Mouse (Mus musculus) monocyte, adult 5-6 weeks (primary cell): Measurements from ENCODE around the gene Mcl1. TPM values are rescaled to one million over a fixed set of nuclear protein-coding genes. Genes with fewer than 3 reads are reported as not detected.

Experiments
- ATAC-seq: fragments of 153-309, 156-312 bp; replicated peaks from 2 replicates; pipeline ENCODE4 v1.8.0; 2017; ENCODE audit warnings: mild to moderate bottlenecking; ENCODE audit not compliant: low TSS enrichment, insufficient number of reproducible peaks, severe bottlenecking, poor library complexity, low FRiP score
- total RNA-seq: library from RNA; stranded (forward); fragments of 200-1000, 200-491, 200-594 nt; gene quantifications from 3 replicates; pipeline ENCODE4 v1.2.3, GENCODE M21; 2017

Mcl1 gene
- total RNA-seq, 1 experiment from 2014 or later, result 973 TPM

GRCm38 (mm10) chr3:95694808-95695703, 36.5 kb downstream of the Mcl1 start:
- no peak for ATAC-seq

- ATAC-seq, result no peak
Observed at GRCm38 (mm10) chr3:95695796-95696195, 37.2 kb downstream of the Mcl1 start.

DNA sequence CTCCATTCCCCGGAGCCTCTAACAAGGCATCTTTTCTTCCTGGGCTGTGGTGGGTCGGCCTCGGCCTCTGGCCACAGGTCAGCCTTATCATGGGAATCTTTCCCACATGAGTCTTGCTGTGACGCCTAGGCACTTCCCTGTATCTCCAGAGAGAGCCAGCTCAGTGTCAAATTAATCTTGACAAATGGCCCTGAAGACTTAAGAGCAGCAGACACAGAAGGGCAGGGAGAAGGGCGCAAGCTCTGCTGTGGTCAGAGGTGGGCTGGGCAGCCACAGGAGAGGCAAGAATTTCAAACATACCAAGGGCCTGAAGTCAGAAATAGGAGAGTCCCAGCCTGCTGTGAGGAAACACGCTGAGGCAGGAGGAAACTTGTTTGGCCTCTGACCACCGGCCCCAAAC, 37.8 kb downstream of the Mcl1 start:
- ATAC-seq, result no peak

DNA sequence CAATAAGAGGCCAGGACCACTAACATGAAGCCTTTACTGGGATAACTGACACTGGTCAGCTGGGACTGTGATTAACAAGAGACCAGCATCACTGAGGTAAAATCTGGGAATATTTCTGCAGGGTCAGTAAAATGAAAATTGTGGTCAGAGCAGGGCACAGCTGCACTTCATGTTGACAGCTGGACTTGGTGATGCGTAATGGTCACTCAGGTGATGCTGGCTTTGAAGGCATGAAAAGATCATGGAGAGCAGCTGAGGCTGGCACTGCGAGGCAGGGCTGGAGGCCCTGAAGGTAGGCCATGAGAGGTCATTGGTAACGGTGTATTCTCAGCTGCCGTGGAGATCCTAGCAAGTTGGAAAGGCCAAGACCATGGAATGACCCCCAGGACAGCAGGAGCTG, 39.7 kb downstream of the Mcl1 start:
- no peak for ATAC-seq

DNA sequence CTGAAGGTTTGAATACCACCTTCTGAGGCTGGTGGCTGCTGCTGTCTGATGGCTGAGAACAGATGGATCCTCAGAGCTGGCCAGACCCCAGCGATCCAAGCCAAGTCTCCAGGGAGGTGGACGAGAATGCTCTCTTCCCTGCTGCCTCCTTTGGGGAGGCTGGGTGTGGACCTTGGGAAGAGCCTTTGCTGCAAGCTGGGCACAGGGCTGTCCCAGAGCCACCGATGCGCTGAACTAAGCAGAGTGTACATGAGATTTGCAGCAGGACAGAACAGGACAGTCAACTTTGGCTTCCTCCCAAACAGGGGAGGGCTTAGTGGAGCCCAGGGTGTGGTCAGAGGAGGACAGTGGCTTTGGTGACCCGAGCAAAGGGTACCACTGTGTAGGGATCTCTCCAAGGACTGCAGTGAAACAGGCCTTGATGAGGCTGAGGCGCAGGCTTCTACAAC, 41.7 kb downstream of the Mcl1 start:
- no peak for ATAC-seq

- no peak for ATAC-seq
Observed at GRCm38 (mm10) chr3:95701085-95701484, 42.5 kb downstream of the Mcl1 start.

GRCm38 (mm10) chr3:95701877-95702540, 43.4 kb downstream of the Mcl1 start:
- ATAC-seq, result no peak

- ATAC-seq, result no peak
Observed at GRCm38 (mm10) chr3:95703276-95703675, 44.7 kb downstream of the Mcl1 start.

DNA sequence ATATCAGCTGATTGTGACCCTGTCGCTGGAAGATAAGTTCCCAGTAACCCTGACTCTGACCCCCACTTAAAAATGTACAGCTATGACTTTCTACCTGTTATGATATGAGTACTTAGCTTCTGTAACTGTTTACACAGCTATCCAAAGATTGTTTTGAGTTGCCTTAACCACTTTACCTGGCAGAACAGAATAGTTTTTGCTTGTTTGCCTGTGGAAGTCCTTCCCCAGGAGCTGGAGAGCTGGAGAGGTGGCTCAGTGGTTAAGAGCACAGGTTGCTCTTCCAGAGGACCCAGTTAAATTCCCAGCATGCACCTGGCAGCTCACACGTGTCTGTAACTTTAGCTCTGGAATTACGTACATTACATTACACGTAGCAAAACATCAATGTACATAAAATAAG, 46.0 kb downstream of the Mcl1 start:
- no peak for ATAC-seq

DNA sequence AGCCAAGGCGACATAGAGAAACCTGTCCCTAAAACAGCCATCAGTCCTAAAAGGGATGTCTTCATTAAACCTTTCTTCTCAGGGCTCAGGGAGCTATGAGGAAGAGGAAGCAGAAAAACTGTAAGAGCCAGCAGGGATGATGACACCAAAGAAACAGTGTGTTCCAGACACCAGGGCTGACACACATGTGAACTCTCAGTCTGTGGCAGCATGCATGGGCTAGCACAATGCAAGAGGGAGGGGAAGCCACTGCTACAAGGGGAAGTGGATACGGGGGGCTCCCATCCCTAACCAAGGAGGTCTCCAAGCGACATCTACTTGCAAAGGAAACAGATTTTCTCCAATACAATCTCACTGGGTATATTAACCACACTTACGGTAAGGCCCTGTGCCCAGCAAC, 47.7 kb downstream of the Mcl1 start:
- peak; percentile 76 for ATAC-seq

DNA sequence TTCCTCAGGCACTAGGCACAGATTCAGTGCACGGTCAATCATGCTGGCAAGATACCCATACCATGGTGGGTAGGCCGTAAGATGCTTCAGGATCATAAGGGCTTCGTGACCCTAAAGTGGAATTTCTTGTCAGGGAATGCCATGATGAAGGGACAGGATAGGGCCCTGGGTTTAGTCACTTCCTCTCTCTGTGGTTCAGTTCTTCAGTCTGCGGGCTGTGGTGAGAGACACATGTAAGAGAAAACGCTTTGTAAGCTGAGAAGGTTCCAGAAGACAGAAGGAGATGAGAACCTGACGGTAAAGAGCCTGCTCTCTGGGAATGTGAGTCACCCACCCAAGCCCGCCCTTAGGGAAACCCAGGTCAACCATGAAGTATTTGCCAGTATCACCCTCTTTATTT, 48.9 kb downstream of the Mcl1 start:
- 0 out of 2 replicates have a peak, but pooled peaks have one; percentile 43 for ATAC-seq

- ATAC-seq, result peak; percentile 37; the same call in 1 of the 2 replicates
Observed at GRCm38 (mm10) chr3:95709044-95709443, 50.5 kb downstream of the Mcl1 start.

GRCm38 (mm10) chr3:95709967-95710366, 51.4 kb downstream of the Mcl1 start:
- no peak for ATAC-seq

Other genes starting within 250 kb of the Mcl1 start
- 30.7 to 46.7 TPM (median 44.1 TPM) in 3 replicates for gene Arnt, start 224.4 kb upstream of the Mcl1 start, total RNA-seq
- 0.19 to 0.87 TPM (median 0.75 TPM) in 3 replicates for gene Ctsk, start 159.5 kb upstream of the Mcl1 start, total RNA-seq
- 2,267 to 4,734 TPM (median 3,937 TPM) in 3 replicates for gene Ctss, start 132.0 kb upstream of the Mcl1 start, total RNA-seq
- gene Hormad1, start 99.1 kb upstream of the Mcl1 start, total RNA-seq, result not detected in 3 replicates
- 26.6 to 53.1 TPM (median 29.7 TPM) in 3 replicates for gene Golph3l, start 69.9 kb upstream of the Mcl1 start, total RNA-seq
- gene Ensa, start 33.8 kb upstream of the Mcl1 start, total RNA-seq, result 127 to 153 TPM (median 131 TPM) in 3 replicates
- 0.38 to 7.2 TPM (median 0.53 TPM) in 3 replicates for gene Adamtsl4, start 29.1 kb downstream of the Mcl1 start, total RNA-seq
- 1.6 to 7.1 TPM in 2 of 3 replicates, not detected in the other for gene Ecm1, start 80.8 kb downstream of the Mcl1 start, total RNA-seq
- gene Tars2, start 101.4 kb downstream of the Mcl1 start, total RNA-seq, result 15.4 to 29.0 TPM (median 21.4 TPM) in 3 replicates
- gene Rprd2, start 160.1 kb downstream of the Mcl1 start, total RNA-seq, result 47.5 to 52.2 TPM (median 48.5 TPM) in 3 replicates
- 30.1 to 50.7 TPM (median 32.2 TPM) in 3 replicates for gene Prpf3, start 197.1 kb downstream of the Mcl1 start, total RNA-seq
- 241 to 323 TPM (median 321 TPM) in 3 replicates for gene Mrps21, start 212.7 kb downstream of the Mcl1 start, total RNA-seq
- gene Ciart, start 223.5 kb downstream of the Mcl1 start, total RNA-seq, result 6.4 to 16.6 TPM (median 10.2 TPM) in 3 replicates
- gene BC028528, start 233.2 kb downstream of the Mcl1 start, total RNA-seq, result 148 to 259 TPM (median 230 TPM) in 3 replicates
- gene Aph1a, start 235.2 kb downstream of the Mcl1 start, total RNA-seq, result 27.5 to 35.0 TPM (median 32.8 TPM) in 3 replicates
- gene Car14, start 245.9 kb downstream of the Mcl1 start, total RNA-seq, result not detected in 3 replicates